Mouse (Mus musculus) bone marrow, adult 2 months (tissue): ENCODE results near the gene Olfr315.
A peak's percentile ranks its signal among the peaks of the same experiment; 100 is the strongest.

Source experiments
- CTCF ChIP-seq: fragments of 200-500 bp; IDR thresholded peaks from 2 replicates; pipeline ENCODE4 v1.5.1; 2011; ENCODE audit warnings: low read length, control low read depth; ENCODE audit not compliant: control insufficient read depth, insufficient read depth
- POLR2A ChIP-seq: fragments of 200-500 bp; IDR thresholded peaks from 2 replicates; pipeline ENCODE4 v1.6.1; 2011; ENCODE audit warnings: low read depth, mild to moderate bottlenecking, control low read depth, low read length, borderline replicate concordance; ENCODE audit not compliant: control insufficient read depth

DNA sequence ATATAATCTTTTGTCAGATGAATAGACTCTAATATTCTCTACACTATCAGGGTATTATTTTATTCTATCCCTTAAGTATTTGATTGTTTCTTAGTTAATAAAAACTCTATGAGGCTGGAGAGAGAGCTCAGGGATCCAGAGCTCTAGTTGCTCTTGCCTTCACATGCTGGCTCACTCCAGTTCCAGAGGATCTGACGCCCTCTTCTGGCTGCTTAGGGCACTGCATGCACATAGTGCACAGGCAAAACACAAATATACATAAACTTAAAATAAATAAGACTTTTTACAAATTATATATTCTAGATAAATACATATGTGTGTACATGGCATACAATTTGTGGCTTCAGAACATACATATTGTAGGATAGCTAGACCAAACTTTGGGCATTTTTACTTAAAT is 39.0 kb downstream of the Olfr315 start:
- TF ChIP-seq CTCF (peak; percentile 33; the same call in 1 of the 2 replicates), POLR2A (no peak)
